Mouse (Mus musculus) intestine, postnatal 0 days (tissue): ENCODE measurements around the gene Tsga13. TPM values are rescaled to one million over a fixed set of nuclear protein-coding genes. Genes with fewer than 3 reads are reported as not detected.

Source experiments
- ATAC-seq: fragments of 200-750 bp; cut with Nextera tagmentation; 2 replicates; pipeline ENCODE4 v1.8.0; 2017; ENCODE audit warnings: mild to moderate bottlenecking, moderate TSS enrichment, moderate library complexity
- H3K27ac ChIP-seq: fragments of 300-500 bp; sonication (generic); 2 replicates; pipeline ENCODE4 v1.5.1; 2014; ENCODE audit warnings: mild to moderate bottlenecking, low read depth, low read length, moderate library complexity
- H3K27me3 ChIP-seq: fragments of 300-500 bp; sonication (generic); replicated peaks from 2 replicates; pipeline ENCODE4 v1.6.1; 2014; ENCODE audit warnings: low read length, mixed read lengths; ENCODE audit not compliant: control insufficient read depth, insufficient read depth
- H3K36me3 ChIP-seq: fragments of 300-500 bp; sonication (generic); 2 replicates; pipeline ENCODE4 v1.6.1; 2014; ENCODE audit warnings: mild to moderate bottlenecking, moderate library complexity; ENCODE audit not compliant: control insufficient read depth, insufficient read depth
- H3K4me1 ChIP-seq: fragments of 300-500 bp; sonication (generic); replicated peaks from 2 replicates; pipeline ENCODE4 v1.6.1; 2014; ENCODE audit warnings: antibody characterized with exemption, low read length, mixed read lengths; ENCODE audit not compliant: control insufficient read depth, insufficient read depth
- H3K4me2 ChIP-seq: fragments of 300-500 bp; sonication (generic); replicated peaks from 2 replicates; pipeline ENCODE4 v1.6.1; 2014; ENCODE audit warnings: low read depth, mild to moderate bottlenecking, moderate library complexity
- H3K4me3 ChIP-seq: fragments of 300-500 bp; sonication (generic); 2 replicates; pipeline ENCODE4 v1.5.1; 2014; ENCODE audit warnings: low read depth, low read length
- H3K9ac ChIP-seq: fragments of 300-500 bp; sonication (generic); 2 replicates; pipeline ENCODE4 v1.6.1; 2014; ENCODE audit warnings: mild to moderate bottlenecking, low read depth, low read length
- H3K9me3 ChIP-seq: fragments of 300-500 bp; sonication (generic); 2 replicates; pipeline ENCODE4 v1.6.1; 2016; ENCODE audit warnings: mixed run types; ENCODE audit not compliant: control insufficient read depth
- CTCF ChIP-seq: sonication (generic); IDR thresholded peaks from 2 replicates; pipeline ENCODE4 v1.5.1; 2016; ENCODE audit warnings: low read depth, mild to moderate bottlenecking, control low read depth, antibody characterized with exemption, moderate library complexity
- WGBS: fragments of 180-500 bp; shearing (Covaris S2); extraction: QIAGEN DNeasy Blood & Tissue Kit; methylation state at CpG from one replicate; pipeline ENCODE4 v1.1.7; 2014; 5-methylcytosine and 5-hydroxymethylcytosine counted together
- polyA plus RNA-seq: library from polyadenylated mRNA; unstranded; fragments of >200 nt; fragmentation: Nextera tagmentation; extraction: Ambion mirVana; gene quantifications from 2 replicates; pipeline ENCODE4 v1.2.1, GENCODE M21; 2015

Gene Tsga13
- not detected in 2 replicates for polyA plus RNA-seq

GRCm38 (mm10) chr6:30915473-30915872 is at the start of gene Tsga13:
TSS of gene Tsga13 (minus strand) at chr6:30915573.
- H3K4me2 ChIP-seq: no peak within 1 kb of the TSS
- no peaks in the 10 kb centered on the region for H3K27me3 ChIP-seq
- H3K36me3 ChIP-seq: no peaks in the 10 kb centered on the region
- no peaks in the 10 kb centered on the region for H3K4me1 ChIP-seq
- no peak for ATAC-seq
- TF ChIP-seq CTCF: no peak
- H3K27ac ChIP-seq: no peak within 1 kb of the TSS
- no peak within 1 kb of the TSS for H3K9ac ChIP-seq
- H3K4me3 ChIP-seq: no peak within 1 kb of the TSS
- 87% methylated on average over 2 of the region's 2 CpGs for WGBS
- H3K9me3 ChIP-seq: no peaks in the 10 kb centered on the region

GRCm38 (mm10) chr6:30958736-30959540 is 43.6 kb upstream of the Tsga13 start, which contains the start of gene Klf14:
TSS of gene Klf14 (minus strand) at chr6:30959078.
- peak within 1 kb of the TSS; percentile 93 for H3K4me2 ChIP-seq
- peak within 1 kb of the TSS; percentile 52 for H3K4me3 ChIP-seq
- peaks cover 14% of the 10 kb centered on the region for H3K9me3 ChIP-seq
- WGBS: under 1% methylated on average over 75 of the region's 75 CpGs
- H3K27ac ChIP-seq: no peak within 1 kb of the TSS
- H3K4me1 ChIP-seq: no peaks in the 10 kb centered on the region
- no peak within 1 kb of the TSS for H3K9ac ChIP-seq
- no peak for ATAC-seq
- no peak for TF ChIP-seq CTCF
- peaks cover 66% of the 10 kb centered on the region for H3K27me3 ChIP-seq
- no peaks in the 10 kb centered on the region for H3K36me3 ChIP-seq

DNA sequence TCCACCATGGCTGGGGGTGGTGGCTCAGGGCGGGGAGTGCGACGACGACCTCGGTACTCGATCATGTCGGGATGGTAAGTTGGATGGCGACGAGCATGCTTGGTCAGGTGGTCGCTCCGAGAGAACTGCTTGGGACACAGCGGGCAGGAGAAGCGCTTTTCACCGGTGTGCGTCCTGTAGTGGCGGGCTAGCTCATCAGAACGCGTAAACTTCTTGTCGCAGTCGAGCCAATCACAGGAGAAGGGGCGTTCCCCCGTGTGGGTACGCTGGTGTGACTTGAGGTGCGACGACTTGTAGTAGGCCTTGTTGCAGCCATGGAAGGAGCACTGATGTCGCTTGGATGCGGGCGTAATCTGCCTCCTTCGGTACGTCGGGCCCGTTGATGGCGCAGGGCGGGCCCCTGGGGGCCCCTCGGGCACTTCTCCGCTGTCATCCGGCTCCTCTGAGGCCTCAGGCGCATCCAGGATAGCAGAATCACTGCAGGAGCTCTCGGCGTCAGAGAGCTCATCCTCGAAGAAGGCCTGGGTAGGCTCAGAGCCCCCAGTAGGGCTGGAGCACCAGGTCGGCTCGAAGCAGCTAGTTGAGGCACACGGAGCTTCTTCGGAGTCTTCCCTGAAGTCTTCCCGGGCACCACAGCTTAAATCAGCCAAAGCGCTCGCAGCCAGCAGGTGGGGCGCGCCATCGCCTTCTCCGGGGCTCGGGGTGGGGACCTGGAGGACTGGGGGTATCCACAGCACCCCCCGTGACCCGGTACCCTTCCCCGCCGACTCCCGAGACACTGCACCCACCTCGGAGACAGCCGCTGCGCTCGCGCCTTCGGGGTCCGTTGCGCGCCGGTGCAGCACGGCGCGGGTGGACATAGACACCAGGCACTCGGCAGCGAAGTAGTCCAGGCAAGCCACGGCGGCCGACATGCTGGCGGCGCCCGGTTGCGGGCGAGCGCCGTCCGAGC is 42.7 kb upstream of the Tsga13 start:
- ATAC-seq: no peak

DNA sequence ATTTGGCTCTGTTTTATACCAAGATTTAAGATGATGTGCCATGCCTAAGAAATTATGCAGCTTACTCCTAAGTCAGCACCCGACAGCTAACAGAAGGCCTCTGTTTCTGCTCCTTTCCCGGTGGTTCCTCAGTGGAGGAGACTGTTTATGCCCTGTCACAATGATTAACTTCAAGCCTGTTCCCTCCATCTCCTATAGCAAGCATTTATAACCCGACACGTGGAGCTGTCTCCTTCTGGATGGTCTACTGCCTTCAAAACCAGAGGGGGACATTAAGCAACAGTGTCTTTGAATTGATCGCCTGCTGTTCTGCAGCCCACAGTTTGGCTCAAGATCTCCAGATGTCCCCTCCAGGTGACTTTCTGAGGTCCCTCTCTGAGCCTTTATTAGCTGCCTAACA is 23.9 kb upstream of the Tsga13 start:
- Histone ChIP-seq H3K9me3 (no peaks in the 10 kb centered on the region), H3K9ac (no peak overlapping the region), H3K4me3 (no peak overlapping the region), H3K36me3 (no peaks in the 10 kb centered on the region), H3K27ac (no peak overlapping the region), H3K4me1 (no peaks in the 10 kb centered on the region), H3K27me3 (no peaks in the 10 kb centered on the region), H3K4me2 (no peak overlapping the region)
- WGBS: 49% methylated on average over 5 of the region's 5 CpGs
- no peak for TF ChIP-seq CTCF
- no peak for ATAC-seq

More for the DNA sequence above, 42.7 kb upstream of the Tsga13 start:
- Histone ChIP-seq H3K9ac (no peak overlapping the region), H3K9me3 (peaks cover 14% of the 10 kb centered on the region), H3K27me3 (peaks cover 59% of the 10 kb centered on the region), H3K27ac (no peak overlapping the region), H3K4me1 (no peaks in the 10 kb centered on the region), H3K4me2 (peak overlapping the region; percentile 93), H3K4me3 (peak overlapping the region; percentile 52), H3K36me3 (no peaks in the 10 kb centered on the region)
- WGBS: 5% methylated on average over 84 of the region's 84 CpGs
- TF ChIP-seq CTCF: no peak

DNA sequence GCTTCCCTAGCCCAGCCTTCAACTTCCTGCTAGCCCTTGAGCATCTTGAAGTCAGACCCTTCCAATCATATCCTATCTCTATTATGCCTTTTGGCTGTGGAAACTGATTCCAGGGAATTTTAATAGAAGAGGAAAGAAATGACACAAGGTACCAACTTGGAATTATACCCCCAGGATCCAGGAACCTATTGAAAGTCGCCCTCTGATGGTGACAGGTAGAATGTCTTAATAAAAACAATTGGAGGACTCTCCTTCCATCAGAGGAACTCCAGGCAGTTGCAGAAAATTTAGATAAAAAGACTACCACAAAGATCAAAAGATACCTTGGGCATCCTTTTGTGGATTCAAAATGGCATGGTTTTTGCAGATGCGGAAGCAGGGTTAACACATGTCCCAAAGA is 7.4 kb upstream of the Tsga13 start:
- peak; percentile 59 for TF ChIP-seq CTCF
- no peak for ATAC-seq
- Histone ChIP-seq H3K9ac (no peak overlapping the region), H3K4me2 (no peak overlapping the region), H3K4me1 (no peaks in the 10 kb centered on the region), H3K36me3 (no peaks in the 10 kb centered on the region), H3K4me3 (no peak overlapping the region), H3K27me3 (no peaks in the 10 kb centered on the region; the same call in 1 of the 2 replicates), H3K9me3 (no peaks in the 10 kb centered on the region), H3K27ac (no peak overlapping the region)
- 38% methylated on average over 2 of the region's 2 CpGs for WGBS

DNA sequence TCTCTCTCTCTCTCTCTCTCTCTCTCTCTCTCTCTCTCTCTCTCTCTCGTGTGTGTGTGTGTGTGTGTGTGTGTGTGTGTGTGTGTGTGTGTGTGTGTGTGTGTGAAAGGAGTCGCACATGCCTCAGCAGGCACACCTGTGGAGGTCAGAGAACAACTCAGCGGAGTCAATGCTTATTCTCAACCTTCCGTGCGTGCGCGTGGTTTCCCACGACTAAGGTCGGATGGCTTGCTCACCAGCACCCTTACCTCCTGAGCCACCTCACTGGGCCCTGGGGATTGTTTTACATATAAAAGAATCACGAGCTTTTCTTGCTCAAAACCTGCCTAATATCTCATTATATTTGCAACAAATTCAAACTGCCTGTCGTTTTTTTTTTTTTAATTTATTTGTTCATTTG is 6.5 kb upstream of the Tsga13 start:
- WGBS: 70% methylated on average over 10 of the region's 11 CpGs
- Histone ChIP-seq H3K9me3 (no peaks in the 10 kb centered on the region), H3K4me2 (no peak overlapping the region), H3K27me3 (no peaks in the 10 kb centered on the region; the same call in 1 of the 2 replicates), H3K4me3 (no peak overlapping the region), H3K9ac (no peak overlapping the region), H3K4me1 (no peaks in the 10 kb centered on the region), H3K36me3 (no peaks in the 10 kb centered on the region), H3K27ac (no peak overlapping the region)
- ATAC-seq: no peak
- TF ChIP-seq CTCF: no peak
